Mouse (Mus musculus): ENCODE results near the gene Ube2ql1.

DNA sequence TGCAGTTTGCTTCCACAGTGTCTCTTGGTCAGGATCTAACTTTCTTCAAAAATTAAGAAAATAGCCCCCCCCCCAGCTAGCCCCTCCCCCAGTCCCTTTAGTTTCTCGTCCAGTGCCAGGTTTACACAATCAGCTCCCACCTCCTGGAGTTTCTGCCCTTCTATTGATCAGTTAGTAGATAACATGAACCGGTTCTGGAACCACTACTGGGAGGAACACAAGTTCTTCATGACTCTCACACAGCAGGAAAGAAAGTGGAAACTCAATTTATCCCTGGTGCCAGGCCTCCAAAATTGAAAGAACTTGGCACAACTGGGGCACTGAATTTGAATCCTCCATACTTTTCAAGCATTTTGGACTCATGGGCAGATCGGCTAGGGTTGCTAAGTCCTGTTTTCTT, 85.2 kb downstream of the Ube2ql1 start:
- TF ChIP-seq CTCF (IDR thresholded peaks at IDR 0.05; ENCODE audit: low read depth) (no peak), EP300 (IDR thresholded peaks at IDR 0.05; ENCODE audit: low read depth) (no peak)
